Mouse (Mus musculus) midbrain, embryonic 13.5 days (tissue): ENCODE measurements around the gene Mrpl18. TPM values are rescaled to one million over a fixed set of nuclear protein-coding genes. Genes with fewer than 3 reads are reported as not detected.

Source experiments
- ATAC-seq: fragments of 200-750 bp; cut with Nextera tagmentation; 2 replicates; pipeline ENCODE4 v1.8.0; 2017; ENCODE audit warnings: mild to moderate bottlenecking, moderate TSS enrichment, moderate library complexity
- H3K27ac ChIP-seq: fragments of 300-500 bp; sonication (generic); 2 replicates; pipeline ENCODE4 v1.5.1; 2015; ENCODE audit warnings: inconsistent platforms, mild to moderate bottlenecking, moderate library complexity
- H3K27me3 ChIP-seq: fragments of 300-500 bp; sonication (generic); 2 replicates; pipeline ENCODE4 v1.6.1; 2015; ENCODE audit warnings: mild to moderate bottlenecking, inconsistent platforms
- H3K36me3 ChIP-seq: fragments of 300-500 bp; sonication (generic); 2 replicates; pipeline ENCODE4 v1.6.1; 2015; ENCODE audit warnings: mild to moderate bottlenecking, inconsistent platforms
- H3K4me1 ChIP-seq: fragments of 300-500 bp; sonication (generic); replicated peaks from 2 replicates; pipeline ENCODE4 v1.6.1; 2015; ENCODE audit warnings: inconsistent platforms
- H3K4me2 ChIP-seq: fragments of 300-500 bp; sonication (generic); replicated peaks from 2 replicates; pipeline ENCODE4 v1.6.1; 2015; ENCODE audit warnings: moderate library complexity, mild to moderate bottlenecking, inconsistent platforms
- H3K4me3 ChIP-seq: fragments of 300-500 bp; sonication (generic); replicated peaks from 2 replicates; pipeline ENCODE4 v1.5.1; 2015; ENCODE audit warnings: mild to moderate bottlenecking, inconsistent platforms
- H3K9ac ChIP-seq: fragments of 300-500 bp; sonication (generic); replicated peaks from 2 replicates; pipeline ENCODE4 v1.6.1; 2015; ENCODE audit warnings: mild to moderate bottlenecking, inconsistent platforms
- H3K9me3 ChIP-seq: fragments of 300-500 bp; sonication (generic); 2 replicates; pipeline ENCODE4 v1.6.1; 2016; ENCODE audit warnings: mild to moderate bottlenecking, inconsistent platforms
- WGBS: fragments of 180-500 bp; shearing (Covaris S2); methylation state at CpG from one replicate; pipeline ENCODE4 v1.1.7; 2015; 5-methylcytosine and 5-hydroxymethylcytosine counted together
- microRNA-seq: library from miRNA; unstranded; fragments of <30 nt; microRNA quantifications from one replicate; pipeline ENCODE4, GENCODE M21; 2016
- polyA plus RNA-seq: library from polyadenylated mRNA; unstranded; fragments of >200 nt; fragmentation: Nextera tagmentation; extraction: Ambion mirVana; gene quantifications from 2 replicates; pipeline ENCODE4 v1.2.1, GENCODE M21; 2015

Mrpl18 gene
- polyA plus RNA-seq, 1 experiment from 2014 or later, result 145 TPM

GRCm38 (mm10) chr17:12872275-12873028, 43.7 kb downstream of the Mrpl18 start:
- H3K9ac ChIP-seq, result no peak overlapping the region
- no peaks in the 10 kb centered on the region for H3K9me3 ChIP-seq
- H3K4me2 ChIP-seq, result no peak overlapping the region
- ATAC-seq, result no peak
- no peak overlapping the region for H3K4me3 ChIP-seq
- H3K4me1 ChIP-seq, result no peaks in the 10 kb centered on the region
- H3K27ac ChIP-seq, result no peak overlapping the region
- no peaks in the 10 kb centered on the region for H3K27me3 ChIP-seq
- no peaks in the 10 kb centered on the region for H3K36me3 ChIP-seq
- 75% methylated on average over 16 of the region's 16 CpGs for WGBS

DNA sequence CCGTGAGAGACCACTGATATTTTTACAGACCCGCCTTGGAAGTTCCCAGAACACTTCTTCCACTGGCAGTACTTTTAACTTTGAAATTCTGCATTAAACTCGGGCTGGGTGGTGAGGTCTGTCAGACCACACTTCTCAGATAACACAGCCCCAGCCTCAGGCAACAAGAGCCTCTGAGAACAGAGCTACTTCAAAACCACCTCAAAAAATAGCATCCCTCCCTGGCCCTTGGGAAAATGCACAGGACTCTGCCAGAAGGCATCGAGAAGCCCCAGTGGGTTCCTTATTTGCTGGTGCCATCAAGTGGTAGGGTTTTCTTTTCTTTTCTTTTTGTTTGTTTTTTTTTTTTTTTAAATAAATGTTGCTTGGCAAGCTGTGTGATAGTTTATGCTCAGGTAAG, 47.5 kb downstream of the Mrpl18 start:
- H3K36me3 ChIP-seq, result no peaks in the 10 kb centered on the region
- no peaks in the 10 kb centered on the region for H3K27me3 ChIP-seq
- WGBS, result 56% methylated on average over 4 of the region's 4 CpGs
- H3K27ac ChIP-seq, result no peak overlapping the region
- H3K9me3 ChIP-seq, result no peaks in the 10 kb centered on the region
- no peak overlapping the region for H3K4me2 ChIP-seq
- no peaks in the 10 kb centered on the region for H3K4me1 ChIP-seq
- H3K4me3 ChIP-seq, result no peak overlapping the region
- no peak overlapping the region for H3K9ac ChIP-seq
- ATAC-seq, result no peak

DNA sequence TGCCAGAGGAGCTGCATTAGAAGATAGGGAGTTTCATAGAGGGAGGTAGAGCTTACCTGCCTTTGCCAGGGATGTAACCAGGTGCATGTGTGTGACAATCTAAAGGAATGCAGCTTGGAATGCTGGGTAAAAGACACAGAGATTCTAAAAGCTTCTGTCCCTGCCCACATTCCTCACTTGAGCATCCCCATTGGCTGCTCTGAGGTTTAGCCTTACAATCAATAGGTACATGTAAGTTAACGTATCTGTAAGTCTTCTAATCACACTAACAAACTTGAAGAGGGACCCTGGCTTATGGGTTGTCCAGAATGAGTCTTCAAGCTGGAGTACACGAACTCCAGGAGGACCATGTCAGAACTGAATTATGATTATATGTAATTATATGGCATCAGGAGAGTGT, 48.1 kb downstream of the Mrpl18 start, which contains the start of gene Mas1:
Gene Mas1 (minus strand): TSS at position 101 of the 400 bp plus-strand sequence.
- Histone ChIP-seq H3K4me2 (no peak within 1 kb of the TSS), H3K27me3 (no peaks in the 10 kb centered on the region), H3K36me3 (no peaks in the 10 kb centered on the region), H3K9me3 (no peaks in the 10 kb centered on the region), H3K4me1 (no peaks in the 10 kb centered on the region), H3K4me3 (no peak within 1 kb of the TSS), H3K27ac (no peak within 1 kb of the TSS), H3K9ac (no peak within 1 kb of the TSS)
- ATAC-seq, result no peak
- WGBS, result 66% methylated on average over 2 of the region's 2 CpGs

GRCm38 (mm10) chr17:12866853-12867252, 49.3 kb downstream of the Mrpl18 start:
- 0 out of 2 replicates have a peak, but pooled peaks cover 3% of the 10 kb centered on the region for H3K27me3 ChIP-seq
- H3K9me3 ChIP-seq, result no peaks in the 10 kb centered on the region
- H3K4me2 ChIP-seq, result no peak overlapping the region
- no peaks in the 10 kb centered on the region for H3K4me1 ChIP-seq
- no peak overlapping the region for H3K27ac ChIP-seq
- H3K36me3 ChIP-seq, result no peaks in the 10 kb centered on the region
- H3K9ac ChIP-seq, result no peak overlapping the region
- ATAC-seq, result no peak
- H3K4me3 ChIP-seq, result no peak overlapping the region
- whole genome bisulfite sequencing, result 83% methylated on average over 10 of the region's 10 CpGs

DNA sequence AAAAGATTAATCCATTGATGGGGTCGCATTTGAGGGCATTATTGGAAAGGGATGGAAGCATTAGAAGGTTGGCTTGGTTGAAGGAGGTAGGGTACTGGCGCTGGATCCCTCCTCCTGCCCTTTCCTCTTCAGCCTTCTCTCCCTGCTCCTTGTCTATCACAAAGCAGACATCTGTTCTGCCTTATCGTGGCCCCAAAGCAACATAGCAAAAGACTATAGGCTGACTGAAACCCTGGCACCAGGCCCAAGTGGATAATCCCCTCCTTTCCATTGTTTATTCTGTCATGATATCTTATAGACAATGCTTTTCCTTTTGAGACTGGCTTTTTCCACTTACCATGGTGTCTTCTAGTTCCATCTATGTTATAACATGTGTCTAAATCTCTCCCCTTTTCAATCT, 50.7 kb downstream of the Mrpl18 start:
- ATAC-seq, result no peak

DNA sequence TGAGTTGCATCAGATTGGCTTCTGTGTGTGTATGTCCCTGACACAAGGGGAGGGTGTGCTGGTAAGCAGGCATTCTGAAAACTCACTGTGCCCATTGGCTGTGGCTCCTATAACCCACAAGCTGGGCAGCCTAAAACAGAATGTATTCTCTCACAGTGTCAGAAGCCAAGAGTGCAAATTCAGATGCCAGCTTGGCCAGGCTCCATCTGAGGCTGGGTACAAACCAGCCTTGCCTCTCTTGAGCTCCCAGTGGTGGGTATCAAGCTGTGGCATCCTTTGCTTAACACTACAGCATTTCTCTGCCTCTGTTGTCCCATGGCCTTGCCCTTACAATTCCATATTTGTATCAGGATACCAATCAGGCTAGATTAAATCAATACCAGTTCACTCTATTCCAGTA, 52.0 kb downstream of the Mrpl18 start:
- Histone ChIP-seq H3K27ac (no peak overlapping the region), H3K9me3 (no peaks in the 10 kb centered on the region), H3K36me3 (no peaks in the 10 kb centered on the region), H3K4me1 (no peaks in the 10 kb centered on the region), H3K27me3 (0 out of 2 replicates have a peak, but pooled peaks cover 3% of the 10 kb centered on the region), H3K4me2 (no peak overlapping the region), H3K9ac (no peak overlapping the region), H3K4me3 (no peak overlapping the region)
- ATAC-seq, result no peak

More for the DNA sequence above, 50.7 kb downstream of the Mrpl18 start:
- Histone ChIP-seq H3K4me1 (no peaks in the 10 kb centered on the region), H3K9ac (no peak overlapping the region), H3K27ac (no peak overlapping the region), H3K4me2 (no peak overlapping the region), H3K36me3 (no peaks in the 10 kb centered on the region), H3K4me3 (no peak overlapping the region), H3K27me3 (0 out of 2 replicates have a peak, but pooled peaks cover 3% of the 10 kb centered on the region), H3K9me3 (no peaks in the 10 kb centered on the region)
- 53% methylated on average over 3 of the region's 3 CpGs for WGBS

Small RNA genes lying within 50 kb of the gene (microRNA-seq; reads per million reads assigned to microRNA genes)
- not detected for gene Gm24085

Other genes starting within 250 kb of the Mrpl18 start
- gene Slc22a1, start 240.5 kb downstream of the Mrpl18 start, polyA plus RNA-seq, result not detected in 2 replicates
- 11.0 and 11.2 TPM in 2 replicates for gene Igf2r, start 146.7 kb downstream of the Mrpl18 start, polyA plus RNA-seq
- not detected in 2 replicates for gene Mas1, start 48.2 kb downstream of the Mrpl18 start, polyA plus RNA-seq
- gene Mrgprh, start 40.3 kb downstream of the Mrpl18 start, polyA plus RNA-seq, result not detected in 2 replicates
- 1.5 and 2.0 TPM in 2 replicates for gene Pnldc1, start 6.1 kb downstream of the Mrpl18 start, polyA plus RNA-seq
- gene Tcp1, start 644 bp downstream of the Mrpl18 start, polyA plus RNA-seq, result 403 and 435 TPM in 2 replicates
- gene Acat3, start 24.3 kb upstream of the Mrpl18 start, polyA plus RNA-seq, result 0.92 and 1.1 TPM in 2 replicates
- 360 and 384 TPM in 2 replicates for gene Acat2, start 44.4 kb upstream of the Mrpl18 start, polyA plus RNA-seq
- 149 and 160 TPM in 2 replicates for gene Wtap, start 77.8 kb upstream of the Mrpl18 start, polyA plus RNA-seq
- gene Sod2, start 90.5 kb upstream of the Mrpl18 start, polyA plus RNA-seq, result 105 and 112 TPM in 2 replicates
- not detected in 2 replicates for gene Gpr31b, start 136.0 kb upstream of the Mrpl18 start, polyA plus RNA-seq
- 0.13 TPM in 1 of 2 replicates, not detected in the other for gene Tcp10b, start 144.8 kb upstream of the Mrpl18 start, polyA plus RNA-seq
- gene Unc93a, start 215.5 kb upstream of the Mrpl18 start, polyA plus RNA-seq, result 0.07 TPM in 1 of 2 replicates, not detected in the other